In genomic region chr12:16189441-16189840, GRCm38 (mm10) we compare ENCODE assay signal across 15 mouse cellular contexts.
A peak's percentile ranks its signal among the peaks of the same experiment; 100 is the strongest.
DNase-seq lines count a peak whose midpoint lies in the region; ATAC-seq and TF ChIP-seq lines count a peak whose summit lies in the region.
"Had no signal": no experiment of that assay in that cellular context is flagged by ENCODE, and none has a peak within 500 bp of the region (broad histone marks: within the 10 kb centered on the region; RNA-seq: fewer than 3 reads in every experiment).

No protein-coding gene starts in this region.

- no peaks in the 10 kb centered on the region for H3K9me3 ChIP-seq in heart, embryonic 10.5 days
- H3K9me3 ChIP-seq: liver, embryonic 12.5 days; neural tube, embryonic 12.5 days had no signal

- TF ChIP-seq CTCF in layer of hippocampus, adult 2 months (conservative IDR thresholded peaks at IDR 0.05), result peak; percentile 43
- TF ChIP-seq CTCF in Patski (IDR thresholded peaks at IDR 0.05), result peak; percentile 37

- POLR2A ChIA-PET in Patski (lab: Charles Lee), result no interaction called here

- no peaks in the 10 kb centered on the region for H3K27me3 ChIP-seq in heart, embryonic 10.5 days (ENCODE audit: insufficient read depth, poor library complexity, severe bottlenecking)
- no peaks in the 10 kb centered on the region for H3K27me3 ChIP-seq in Patski
- H3K27me3 ChIP-seq: liver, embryonic 12.5 days; neural tube, embryonic 12.5 days had no signal

- H3K4me3 ChIP-seq in heart, embryonic 10.5 days, result no peak overlapping the region
- H3K4me3 ChIP-seq in layer of hippocampus, adult 2 months, result no peak overlapping the region
- H3K4me3 ChIP-seq: erythroblast, embryonic 14.5 days; liver, embryonic 12.5 days; neural tube, embryonic 12.5 days had no signal

- H3K36me3 ChIP-seq in heart, embryonic 10.5 days, result no peaks in the 10 kb centered on the region
- H3K36me3 ChIP-seq: liver, embryonic 12.5 days; neural tube, embryonic 12.5 days had no signal

- in situ Hi-C loops in Patski (cut with MboI; ENCODE audit: low pct_unique_long_range_greater_than_20kb), result no loop called here

- ATAC-seq in Patski, result peak; percentile 35
- ATAC-seq: forebrain, postnatal 0 days; liver, embryonic 12.5 days had no signal

- H3K27ac ChIP-seq in heart, embryonic 10.5 days, result no peak overlapping the region
- no peak overlapping the region for H3K27ac ChIP-seq in layer of hippocampus, adult 2 months
- H3K27ac ChIP-seq: liver, embryonic 12.5 days; neural tube, embryonic 12.5 days had no signal

- CTCF ChIA-PET in Patski (lab: Charles Lee), result interaction anchor here (1.0 to 1.5 kb wide), 2 partner anchors 21 to 374 kb away, joined by 3 to 5 read pairs; no protein-coding TSS in a partner anchor

- DNase-seq in heart, adult 11 months, result peak; percentile 91
- no peak for DNase-seq in heart, embryonic 10.5 days (ENCODE audit: low spot score)
- no peak for DNase-seq in layer of hippocampus, adult 2 months (ENCODE audit: low spot score in 2 of 2)
- no peak for DNase-seq in layer of hippocampus, adult 11-12 months (ENCODE audit: low spot score)
- DNase-seq in Patski (ENCODE audit: low read depth, low spot score), result no peak
- peak; percentile 39 for DNase-seq in skeletal muscle tissue, adult 2 months (ENCODE audit: low read depth, low spot score)
- DNase-seq in left cerebral cortex, adult 8-10 months (ENCODE audit: low spot score in 2 of 2), result no peak
- DNase-seq: cerebellum, adult 8-10 months; forebrain, postnatal 0 days; lung, postnatal 14 days; midbrain, embryonic 14.5 days; thymus, adult 18-20 months had no signal

- H3K4me1 ChIP-seq in heart, embryonic 10.5 days, result peaks cover 25% of the 10 kb centered on the region
- H3K4me1 ChIP-seq: neural tube, embryonic 12.5 days had no signal

Comparison
In these comparisons a context has a peak if more than half of its experiments do, and no peak if none do; other contexts are left out.
1. DNase-seq: peak in heart, adult 11 months (single experiment) and skeletal muscle tissue, adult 2 months (single experiment); none in heart, embryonic 10.5 days (single experiment), layer of hippocampus, adult 2 months (0 of 2), layer of hippocampus, adult 11-12 months (single experiment), Patski (single experiment) and left cerebral cortex, adult 8-10 months (0 of 2).